Mouse (Mus musculus) heart, embryonic 14.5 days (tissue): ENCODE data around the gene Anks1. TPM values are rescaled to one million over a fixed set of nuclear protein-coding genes. Genes with fewer than 3 reads are reported as not detected.

Experiments
- ATAC-seq: fragments of 200-750 bp; cut with Nextera tagmentation; 2 replicates; pipeline ENCODE4 v1.8.0; 2017; ENCODE audit warnings: low read depth, moderate TSS enrichment; ENCODE audit not compliant: insufficient number of reproducible peaks, insufficient read depth, low FRiP score
- H3K27ac ChIP-seq, 2 experiments: fragments of 200-500 bp in 1 of 2; fragments of 300-500 bp in 1 of 2; sonication (generic) in 1 of 2; replicated peaks in 1 of 2; 2 replicates each; pipeline ENCODE4 v1.5.1; 2012 to 2014; ENCODE audit warnings: low read depth in 2 of 2, low read length in 2 of 2, control low read depth in 1 of 2, mild to moderate bottlenecking in 1 of 2, mixed read lengths in 1 of 2; ENCODE audit not compliant: control insufficient read depth in 1 of 2, insufficient read depth in 1 of 2
- H3K27me3 ChIP-seq: fragments of 300-500 bp; sonication (generic); 2 replicates; pipeline ENCODE4 v1.6.1; 2014; ENCODE audit warnings: mild to moderate bottlenecking, low read length, control low read depth; ENCODE audit not compliant: control insufficient read depth, insufficient read depth
- H3K36me3 ChIP-seq: fragments of 300-500 bp; sonication (generic); 2 replicates; pipeline ENCODE4 v1.6.1; 2014; ENCODE audit warnings: mild to moderate bottlenecking, control low read depth, low read length, mixed read lengths; ENCODE audit not compliant: control insufficient read depth, insufficient read depth
- H3K4me1 ChIP-seq, 2 experiments: fragments of 200-500 bp in 1 of 2; fragments of 300-500 bp in 1 of 2; sonication (generic) in 1 of 2; 2 replicates each; pipeline ENCODE4 v1.6.1; 2012 to 2014; ENCODE audit warnings: low read length in 2 of 2, control low read depth in 1 of 2, mixed read lengths in 1 of 2; ENCODE audit not compliant: control insufficient read depth in 2 of 2, insufficient read depth in 2 of 2
- H3K4me2 ChIP-seq: fragments of 300-500 bp; sonication (generic); 2 replicates; pipeline ENCODE4 v1.6.1; 2014; ENCODE audit warnings: mild to moderate bottlenecking, low read length
- H3K4me3 ChIP-seq, 2 experiments: fragments of 200-500 bp in 1 of 2; fragments of 300-500 bp in 1 of 2; sonication (generic) in 1 of 2; 2 replicates each; pipeline ENCODE4 v1.5.1; 2012 to 2014; ENCODE audit warnings: low read length in 2 of 2, mild to moderate bottlenecking in 2 of 2, control low read depth in 1 of 2, low read depth in 1 of 2, moderate library complexity in 1 of 2; ENCODE audit not compliant: control insufficient read depth in 1 of 2, insufficient read depth in 1 of 2
- H3K9ac ChIP-seq: fragments of 300-500 bp; sonication (generic); 2 replicates; pipeline ENCODE4 v1.6.1; 2014; ENCODE audit warnings: mild to moderate bottlenecking, low read length
- H3K9me3 ChIP-seq: fragments of 300-500 bp; sonication (generic); 2 replicates; pipeline ENCODE4 v1.6.1; 2016; ENCODE audit warnings: low read length, control low read depth; ENCODE audit not compliant: control insufficient read depth
- WGBS: fragments of 180-500 bp; shearing (Covaris S2); extraction: QIAGEN DNeasy Blood & Tissue Kit; methylation state at CpG from one replicate; pipeline ENCODE4 v1.1.7; 2014; 5-methylcytosine and 5-hydroxymethylcytosine counted together
- polyA plus RNA-seq: library from polyadenylated mRNA; unstranded; fragments of >200 nt; fragmentation: Nextera tagmentation; extraction: Ambion mirVana; gene quantifications from 2 replicates; pipeline ENCODE4 v1.2.1, GENCODE M21; 2014

Gene Anks1
- polyA plus RNA-seq, 1 experiment from 2014 or later: 11.8 TPM

DNA sequence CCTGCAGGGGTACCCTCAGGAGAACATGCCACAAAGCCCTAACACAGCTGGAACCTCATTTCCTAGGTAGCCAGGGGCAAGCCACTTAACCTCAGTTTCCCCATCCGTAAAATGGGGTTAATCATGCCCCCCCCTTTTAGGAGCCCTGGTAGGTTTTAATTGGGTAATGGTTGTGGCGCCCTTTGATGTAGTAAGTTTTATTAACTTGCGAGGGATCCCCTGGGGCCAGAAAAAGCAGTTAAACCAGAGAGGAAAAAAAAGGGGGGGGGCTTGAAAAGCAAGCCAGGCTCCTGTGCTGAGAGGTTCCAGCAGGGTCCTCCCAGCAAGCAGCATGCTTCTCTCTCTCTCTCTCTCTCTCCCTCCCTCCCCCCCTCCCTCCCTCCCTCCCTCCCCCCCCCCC lies 190.0 kb downstream of the Anks1 start:
- Histone ChIP-seq H3K4me2 (no peak overlapping the region), H3K9me3 (0 out of 2 replicates have a peak, but pooled peaks cover 5% of the 10 kb centered on the region), H3K27ac (no peak overlapping the region), H3K27me3 (no peaks in the 10 kb centered on the region), H3K9ac (no peak overlapping the region), H3K4me3 (no peak overlapping the region), H3K4me1 (no peaks in the 10 kb centered on the region), H3K36me3 (no peaks in the 10 kb centered on the region)
- ATAC-seq: no peak
- 65% methylated on average over 3 of the region's 3 CpGs for WGBS

DNA sequence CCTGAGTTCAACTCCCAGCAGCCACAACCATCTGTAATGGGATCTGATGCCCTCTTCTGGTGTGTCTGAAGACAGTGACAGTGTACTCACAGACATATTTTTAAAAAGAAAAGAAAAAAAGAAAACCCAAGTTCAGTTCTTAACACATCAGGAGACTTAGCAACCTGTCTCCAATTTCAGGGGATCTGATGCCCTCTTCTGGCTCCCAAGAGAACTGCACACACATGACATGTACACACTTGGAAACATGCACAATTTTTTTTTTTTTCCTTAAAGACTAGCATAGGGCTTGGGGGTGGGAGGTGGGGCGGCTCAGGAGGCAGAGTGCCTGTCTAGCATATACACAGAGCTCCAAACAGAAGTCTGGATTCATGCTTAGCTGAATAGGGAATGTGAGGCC lies 191.6 kb downstream of the Anks1 start:
- no peak overlapping the region for H3K4me2 ChIP-seq
- no peaks in the 10 kb centered on the region for H3K27me3 ChIP-seq
- H3K27ac ChIP-seq: no peak overlapping the region
- H3K4me3 ChIP-seq: no peak overlapping the region
- no peak for ATAC-seq
- H3K36me3 ChIP-seq: no peaks in the 10 kb centered on the region
- H3K4me1 ChIP-seq: no peaks in the 10 kb centered on the region
- no peak overlapping the region for H3K9ac ChIP-seq
- WGBS: 82% methylated on average over 1 of the region's 1 CpGs
- H3K9me3 ChIP-seq: 0 out of 2 replicates have a peak, but pooled peaks cover 5% of the 10 kb centered on the region

DNA sequence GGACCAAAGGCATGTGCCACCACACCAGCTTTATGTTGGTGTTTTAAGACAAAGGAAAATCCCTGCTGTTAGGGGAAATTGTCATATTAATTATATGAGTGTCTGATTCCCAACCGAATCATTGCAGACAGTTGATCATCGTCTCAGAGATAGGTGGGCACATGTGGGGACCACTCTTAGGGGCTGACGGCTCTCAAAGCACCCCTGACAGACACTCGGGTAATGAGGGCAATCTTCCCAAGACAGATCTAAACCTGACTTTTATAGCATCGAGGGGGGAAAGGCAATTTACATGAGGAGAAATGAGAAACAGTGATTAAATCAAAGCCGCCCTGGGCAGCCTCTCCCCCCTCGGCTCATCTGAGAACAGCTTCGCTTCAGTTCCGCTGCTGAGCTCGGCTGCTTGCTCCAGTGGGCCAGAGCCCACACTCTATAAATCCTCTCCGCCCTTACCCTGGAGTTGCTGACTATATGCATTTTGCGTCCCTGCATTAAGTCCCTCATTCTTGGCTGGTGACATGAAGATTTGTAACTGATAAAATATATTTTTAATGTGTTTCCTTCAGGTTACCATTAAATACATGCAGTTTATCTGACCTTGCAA lies 192.3 kb downstream of the Anks1 start:
- no peak for ATAC-seq
- Histone ChIP-seq H3K4me1 (no peaks in the 10 kb centered on the region), H3K36me3 (no peaks in the 10 kb centered on the region), H3K27me3 (no peaks in the 10 kb centered on the region), H3K9ac (no peak overlapping the region), H3K9me3 (0 out of 2 replicates have a peak, but pooled peaks cover 5% of the 10 kb centered on the region), H3K4me2 (no peak overlapping the region), H3K4me3 (no peak overlapping the region), H3K27ac (no peak overlapping the region)
- 71% methylated on average over 12 of the region's 12 CpGs for WGBS

DNA sequence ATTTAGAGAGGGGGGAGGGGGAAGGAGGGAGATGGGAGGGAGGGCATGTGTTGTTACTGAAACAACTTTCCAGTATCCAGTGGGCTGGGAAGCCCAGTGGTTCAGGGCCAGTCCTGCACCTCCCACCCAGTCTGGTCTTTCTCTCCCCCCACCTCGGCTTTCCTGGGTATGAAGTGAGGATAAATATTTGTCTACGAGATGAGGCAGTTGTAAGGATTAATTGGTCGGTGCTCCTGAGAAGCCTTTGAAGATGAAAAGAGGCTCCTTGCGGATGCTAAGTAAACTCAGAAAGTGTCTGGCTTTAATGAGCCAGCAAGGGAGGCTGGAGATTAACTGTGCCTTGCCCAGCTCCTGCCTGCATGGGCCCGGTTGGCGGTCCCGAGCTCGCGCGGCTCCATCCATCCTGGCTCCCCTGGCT lies 192.8 kb downstream of the Anks1 start:
- Histone ChIP-seq H3K4me3 (no peak overlapping the region), H3K27ac (no peak overlapping the region), H3K9me3 (0 out of 2 replicates have a peak, but pooled peaks cover 5% of the 10 kb centered on the region), H3K4me1 (0 out of 4 replicates have a peak, but pooled peaks cover 0 to 1% of the 10 kb centered on the region in 2 experiments), H3K36me3 (no peaks in the 10 kb centered on the region), H3K4me2 (no peak overlapping the region), H3K9ac (no peak overlapping the region), H3K27me3 (no peaks in the 10 kb centered on the region)
- 43% methylated on average over 10 of the region's 10 CpGs for WGBS
- ATAC-seq: no peak

DNA sequence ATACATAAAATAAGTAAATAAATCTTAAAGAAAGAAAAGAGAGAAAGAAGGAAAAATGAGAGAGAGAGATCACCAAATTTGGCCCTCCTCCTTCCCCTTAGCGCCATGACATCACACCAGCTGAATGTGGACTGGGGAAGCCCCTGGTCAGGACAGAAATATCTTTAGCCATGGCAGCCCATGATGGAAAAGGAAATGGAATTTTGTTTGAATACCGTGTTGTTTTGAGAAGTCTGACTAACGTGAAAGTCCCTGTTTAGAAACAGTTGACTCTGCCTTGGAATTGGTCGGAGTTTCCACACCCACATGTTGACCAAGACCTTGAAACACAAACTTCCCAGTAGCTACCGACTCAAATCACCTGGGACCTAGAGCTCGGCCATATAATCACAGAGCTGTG lies 195.3 kb downstream of the Anks1 start:
- no peak for ATAC-seq
- H3K4me1 ChIP-seq: peaks cover 3 to 4% of the 10 kb centered on the region in 2 experiments; a peak in 1 of 4 replicates

DNA sequence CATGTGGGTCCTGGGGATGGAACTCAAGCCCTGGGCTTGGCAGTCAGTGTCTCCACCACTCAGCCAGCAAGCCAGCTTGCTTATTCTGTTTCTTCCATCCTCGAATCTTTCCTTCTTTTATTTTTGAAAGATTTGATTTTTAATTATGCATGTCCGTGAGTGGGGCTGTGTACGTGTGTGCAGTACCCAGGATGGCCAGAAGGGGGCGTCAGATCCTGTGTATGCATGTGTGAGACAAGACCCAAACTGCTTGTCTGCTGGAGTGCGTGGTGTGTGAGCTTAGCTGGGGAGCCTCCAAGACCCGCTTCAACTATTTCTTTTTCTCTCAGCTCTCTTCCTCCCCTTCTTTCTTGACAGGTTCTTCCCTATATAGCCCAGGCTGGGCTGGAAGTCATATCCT lies 197.2 kb downstream of the Anks1 start:
- H3K4me2 ChIP-seq: no peak overlapping the region
- H3K27ac ChIP-seq: no peak overlapping the region
- no peaks in the 10 kb centered on the region for H3K36me3 ChIP-seq
- H3K27me3 ChIP-seq: no peaks in the 10 kb centered on the region
- ATAC-seq: no peak
- 78% methylated on average over 6 of the region's 6 CpGs for whole genome bisulfite sequencing
- H3K4me3 ChIP-seq: no peak overlapping the region
- H3K4me1 ChIP-seq: peaks cover 3 to 4% of the 10 kb centered on the region in 2 experiments; a peak in 1 of 4 replicates
- H3K9me3 ChIP-seq: no peaks in the 10 kb centered on the region
- H3K9ac ChIP-seq: no peak overlapping the region

More for the DNA sequence above, 195.3 kb downstream of the Anks1 start:
- H3K9me3 ChIP-seq: 0 out of 2 replicates have a peak, but pooled peaks cover 5% of the 10 kb centered on the region
- no peaks in the 10 kb centered on the region for H3K36me3 ChIP-seq
- H3K27me3 ChIP-seq: no peaks in the 10 kb centered on the region
- WGBS: 69% methylated on average over 6 of the region's 6 CpGs
- no peak overlapping the region for H3K27ac ChIP-seq
- no peak overlapping the region for H3K4me2 ChIP-seq
- H3K9ac ChIP-seq: no peak overlapping the region
- no peak overlapping the region for H3K4me3 ChIP-seq

DNA sequence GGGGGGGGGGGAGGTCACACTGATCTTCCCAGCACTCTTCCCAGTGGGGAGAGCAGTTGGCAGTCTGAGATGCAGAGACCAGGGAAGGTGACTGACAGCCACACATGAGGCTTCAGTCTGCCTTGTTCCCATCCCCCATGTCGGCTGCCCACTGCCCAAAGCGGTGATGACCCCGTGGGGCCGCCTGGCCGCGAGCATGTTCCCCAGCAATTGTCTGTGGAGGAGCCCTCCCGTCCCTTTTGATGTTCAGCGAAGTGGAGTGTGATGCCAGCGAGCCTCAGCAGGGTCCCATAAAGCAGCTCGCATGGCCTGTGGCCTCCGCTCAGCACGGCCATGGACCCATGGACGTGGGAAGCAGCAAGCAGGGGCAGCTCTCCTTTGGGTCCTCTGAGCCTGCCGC lies 198.2 kb downstream of the Anks1 start:
- no peak for ATAC-seq
- Histone ChIP-seq H3K4me3 (no peak overlapping the region), H3K36me3 (no peaks in the 10 kb centered on the region), H3K27ac (no peak overlapping the region), H3K4me1 (peaks cover 3 to 4% of the 10 kb centered on the region in 2 experiments; a peak in 1 of 4 replicates), H3K27me3 (no peaks in the 10 kb centered on the region), H3K9me3 (no peaks in the 10 kb centered on the region), H3K9ac (no peak overlapping the region), H3K4me2 (no peak overlapping the region)
- 19% methylated on average over 14 of the region's 14 CpGs for WGBS

DNA sequence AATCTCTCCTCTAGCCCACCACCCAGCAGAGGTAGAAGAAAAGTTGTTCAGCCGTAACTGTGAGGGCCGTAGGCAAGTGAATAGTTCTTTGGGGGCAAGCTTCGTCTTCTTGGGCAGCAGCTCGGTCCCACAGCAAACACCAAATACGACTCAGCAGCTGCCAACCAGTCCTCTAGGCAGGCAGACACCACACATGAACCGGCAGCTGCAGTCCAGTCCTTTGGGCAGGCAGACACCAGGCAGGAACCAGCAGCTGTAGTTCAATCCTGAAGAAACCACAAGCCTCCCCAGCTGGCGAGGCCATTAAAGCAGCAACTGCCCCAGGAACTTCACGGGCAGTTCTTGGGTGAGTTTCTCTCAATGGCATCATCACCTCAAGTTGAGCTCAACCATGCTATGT lies 203.2 kb downstream of the Anks1 start:
- no peak overlapping the region for H3K4me3 ChIP-seq
- no peak overlapping the region for H3K9ac ChIP-seq
- peaks cover 0 to 3% of the 10 kb centered on the region in 2 experiments; a peak in 1 of 4 replicates for H3K4me1 ChIP-seq
- no peak overlapping the region for H3K27ac ChIP-seq
- WGBS: 87% methylated on average over 8 of the region's 8 CpGs
- no peaks in the 10 kb centered on the region for H3K36me3 ChIP-seq
- ATAC-seq: no peak
- H3K27me3 ChIP-seq: no peaks in the 10 kb centered on the region
- no peaks in the 10 kb centered on the region for H3K9me3 ChIP-seq
- H3K4me2 ChIP-seq: no peak overlapping the region
